Mouse (Mus musculus) lung, postnatal 25 days (tissue): ENCODE measurements around the gene Rarres2.
A peak's percentile ranks its signal among the peaks of the same experiment; 100 is the strongest.
"Not testable (repeated sequence)": the region's sequence is repeated elsewhere in the genome, so short reads cannot be mapped to it uniquely, and the experiment has no call there.

ENCODE experiments used
- DNase-seq: peaks from one replicate; pipeline ENCODE4 v3.0.0; 2022; ENCODE audit warnings: low spot score

Gene Rarres2

GRCm38 (mm10) chr6:48541560-48542450, 30.8 kb downstream of the Rarres2 start:
- DNase-seq, result no peak

DNA sequence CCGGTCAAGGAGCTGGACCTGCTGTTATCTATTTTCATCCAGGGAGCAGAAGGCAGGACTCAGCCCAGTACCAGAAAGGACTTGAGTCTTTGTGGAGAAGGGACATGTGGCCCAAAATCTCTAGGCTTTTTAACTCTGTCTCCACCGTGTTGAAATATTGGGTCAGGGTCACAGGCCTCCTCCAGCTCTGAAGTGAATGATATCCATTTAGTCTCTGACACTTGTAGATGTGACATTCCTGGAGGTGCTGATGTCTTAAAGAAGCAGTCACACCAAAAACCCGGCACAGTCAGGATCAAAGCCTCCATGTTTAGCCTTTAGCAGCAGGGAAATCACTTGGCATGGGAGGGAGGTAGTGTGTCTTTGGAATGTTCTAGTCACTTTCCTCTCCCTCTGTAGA, 31.9 kb downstream of the Rarres2 start:
- DNase-seq, result no peak

DNA sequence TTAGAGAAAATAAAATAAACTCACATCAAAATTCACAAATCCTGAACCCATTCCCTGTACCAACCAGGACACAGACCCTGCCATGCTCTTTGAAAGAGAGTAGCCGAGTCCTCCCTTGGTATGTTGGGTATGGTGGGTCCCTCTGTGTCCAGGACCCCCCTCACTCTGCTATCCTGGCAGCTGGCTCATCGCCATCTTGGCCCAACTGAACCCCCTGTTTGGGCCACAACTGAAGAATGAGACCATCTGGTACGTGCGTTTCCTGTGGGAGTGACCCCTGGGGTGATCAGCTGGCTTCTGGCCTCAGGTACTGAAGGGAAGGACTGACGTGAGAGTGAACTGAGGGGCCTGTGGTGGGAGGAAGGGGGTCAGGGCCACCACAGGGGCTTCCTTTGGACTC, 32.7 kb downstream of the Rarres2 start:
- DNase-seq, result no peak

GRCm38 (mm10) chr6:48538841-48539737, 33.5 kb downstream of the Rarres2 start:
- DNase-seq, result peak; percentile 77

DNA sequence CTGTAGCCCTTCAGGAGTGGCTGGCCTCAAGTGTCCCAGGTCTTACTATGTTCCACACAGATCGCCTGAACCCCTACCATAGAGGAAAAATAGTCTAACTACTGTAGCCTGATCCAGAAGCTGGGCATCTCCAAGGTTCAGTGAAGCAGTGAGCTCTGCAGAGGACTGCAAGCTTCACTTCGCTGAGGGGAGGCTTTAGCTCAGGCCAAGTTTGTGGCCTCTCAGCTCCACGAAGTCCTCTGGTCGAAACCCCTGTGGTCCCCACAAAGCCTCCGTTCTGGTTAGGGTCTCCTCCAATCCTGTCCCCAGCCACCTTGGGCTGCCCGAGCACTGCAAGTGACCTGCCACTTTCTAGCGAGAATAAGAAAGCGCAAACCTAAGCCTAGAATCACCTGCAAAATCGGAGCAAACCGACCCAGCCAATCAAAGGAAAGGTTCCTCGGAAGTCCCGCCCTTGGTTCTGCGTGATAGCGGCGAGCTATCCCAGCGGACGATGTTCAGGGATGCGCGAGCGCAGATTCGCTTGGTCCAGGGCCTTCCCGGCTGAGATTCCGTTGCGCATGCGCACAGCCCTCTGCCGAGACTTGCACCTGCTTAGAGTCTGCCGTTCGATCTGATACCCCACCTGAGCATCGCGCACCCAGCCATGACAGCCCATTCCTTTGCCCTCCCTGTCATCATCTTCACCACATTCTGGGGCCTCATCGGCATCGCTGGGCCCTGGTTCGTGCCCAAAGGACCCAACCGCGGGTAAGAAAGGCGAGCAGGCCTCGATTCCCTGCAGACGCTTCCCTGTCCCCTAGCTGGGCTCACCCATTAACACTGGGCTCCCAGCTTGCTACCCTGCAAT, 35.3 kb downstream of the Rarres2 start, which contains the start of gene Atp6v0e2:
Gene Atp6v0e2, plus strand, starts transcription at position 511 of the 850 bp plus-strand sequence.
- DNase-seq, result peak; percentile 77

GRCm38 (mm10) chr6:48536091-48536490, 36.5 kb downstream of the Rarres2 start:
- no peak for DNase-seq

- DNase-seq, result no peak
Measured at GRCm38 (mm10) chr6:48534913-48535312, 37.7 kb downstream of the Rarres2 start.

- DNase-seq, result no peak
Measured at GRCm38 (mm10) chr6:48533475-48533874, 39.1 kb downstream of the Rarres2 start.

DNA sequence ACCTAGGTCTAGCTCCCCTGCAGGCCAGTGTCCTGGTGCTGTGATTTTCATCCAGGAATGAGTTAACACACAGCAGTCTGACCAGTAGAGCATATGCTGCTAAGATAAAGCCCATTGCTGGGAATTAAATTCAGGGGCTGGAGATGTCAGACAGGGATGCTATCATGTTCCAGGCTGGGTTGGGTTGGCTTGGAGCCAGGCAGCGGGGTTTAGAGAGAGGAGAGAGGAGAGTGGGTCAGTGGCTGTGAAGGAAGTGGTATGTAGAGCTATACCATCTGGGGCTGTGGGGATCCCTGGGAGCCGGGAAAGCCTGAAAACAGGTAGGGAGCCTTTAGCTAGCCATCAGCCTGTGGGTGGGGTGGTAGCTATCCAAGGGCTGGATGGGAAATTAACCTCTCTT, 41.7 kb downstream of the Rarres2 start:
- no peak for DNase-seq

GRCm38 (mm10) chr6:48529871-48530440, 42.6 kb downstream of the Rarres2 start:
- DNase-seq, result no peak

DNA sequence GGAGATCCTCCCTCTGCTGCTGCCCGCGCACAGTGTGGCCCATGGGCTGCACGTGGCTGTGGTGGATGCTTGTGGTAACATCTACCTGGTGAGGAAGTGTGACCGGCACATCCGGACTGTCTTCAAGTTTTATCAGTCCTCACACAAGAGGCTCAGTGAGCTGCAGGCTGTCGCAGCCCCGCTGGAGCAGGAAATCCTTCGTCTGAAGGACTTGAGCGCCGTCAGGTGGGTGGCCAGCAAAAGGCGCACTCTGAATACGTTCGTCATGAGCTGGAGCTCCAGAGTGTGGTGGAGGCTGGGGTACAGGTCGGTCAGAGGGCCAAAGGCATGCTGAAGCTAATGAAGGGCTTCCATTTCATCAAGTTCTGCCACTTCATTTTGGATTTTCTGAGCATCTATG, 43.3 kb downstream of the Rarres2 start:
- DNase-seq, result no peak

DNA sequence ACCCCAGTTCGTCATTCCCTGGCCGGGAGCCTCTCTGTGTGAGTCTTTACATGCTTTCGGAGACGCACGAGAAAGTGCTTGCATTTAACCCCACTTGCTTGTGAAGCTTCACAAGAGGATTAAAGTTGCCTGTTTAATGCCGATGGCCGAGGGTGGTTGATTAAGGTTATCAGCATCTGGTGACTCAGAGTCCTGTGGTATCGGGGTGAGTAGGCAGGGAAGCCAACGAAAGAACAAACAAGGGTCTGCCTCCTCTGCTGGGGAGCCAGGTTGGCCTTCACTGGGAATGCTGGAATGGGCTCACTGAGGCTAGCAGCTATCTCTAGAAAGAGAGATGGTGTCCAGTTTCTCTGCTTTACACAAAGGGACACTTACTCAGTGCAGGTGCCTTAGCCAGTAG, 44.7 kb downstream of the Rarres2 start:
- no peak for DNase-seq

- not testable (repeated sequence) for DNase-seq
Measured at GRCm38 (mm10) chr6:48524882-48525281, 47.7 kb downstream of the Rarres2 start.
